Mouse (Mus musculus) lung, postnatal 4 days (tissue): Measurements from ENCODE around the gene Plppr3.
A peak's percentile ranks its signal among the peaks of the same experiment; 100 is the strongest.

Experiments used
- DNase-seq, 2 experiments: peaks; one replicate each; pipeline ENCODE4 v3.0.0; 2021

Gene Plppr3

DNA sequence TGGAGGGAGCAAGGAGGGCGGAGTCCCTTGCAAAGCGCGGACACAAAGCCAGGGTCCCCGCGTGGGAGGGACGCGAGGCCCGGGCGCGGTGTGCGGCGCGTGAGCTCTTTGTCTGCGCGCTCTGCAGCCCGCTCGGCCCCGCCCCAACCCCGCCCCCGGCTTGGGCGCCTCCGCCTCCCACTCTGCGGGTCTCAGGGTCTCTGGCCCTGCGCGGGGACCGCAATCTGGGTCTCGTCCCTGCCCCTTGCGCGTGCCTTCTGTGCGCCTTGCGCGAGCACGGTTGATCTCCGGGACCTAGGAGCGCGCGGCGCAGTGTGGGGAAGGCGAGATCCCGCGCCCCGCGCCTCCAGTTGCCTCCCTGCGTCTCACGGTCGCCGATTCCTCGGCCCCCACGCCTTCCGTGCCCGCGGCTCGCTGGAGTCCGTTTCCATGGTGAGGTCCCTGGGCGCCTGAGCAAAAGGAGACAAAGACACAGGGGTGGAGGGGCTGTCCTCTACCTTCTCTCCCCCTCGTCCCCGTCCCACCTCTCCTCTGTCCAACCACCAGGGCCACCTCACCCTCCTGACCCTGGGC lies at the start of gene Plppr3, which contains the start of gene Prtn3:
Gene Plppr3, minus strand, starts transcription at position 345 of the 573 bp plus-strand sequence.
Gene Prtn3, plus strand, starts transcription at position 187 of the 573 bp plus-strand sequence.
- peak; percentile 47 to 54 for DNase-seq

DNA sequence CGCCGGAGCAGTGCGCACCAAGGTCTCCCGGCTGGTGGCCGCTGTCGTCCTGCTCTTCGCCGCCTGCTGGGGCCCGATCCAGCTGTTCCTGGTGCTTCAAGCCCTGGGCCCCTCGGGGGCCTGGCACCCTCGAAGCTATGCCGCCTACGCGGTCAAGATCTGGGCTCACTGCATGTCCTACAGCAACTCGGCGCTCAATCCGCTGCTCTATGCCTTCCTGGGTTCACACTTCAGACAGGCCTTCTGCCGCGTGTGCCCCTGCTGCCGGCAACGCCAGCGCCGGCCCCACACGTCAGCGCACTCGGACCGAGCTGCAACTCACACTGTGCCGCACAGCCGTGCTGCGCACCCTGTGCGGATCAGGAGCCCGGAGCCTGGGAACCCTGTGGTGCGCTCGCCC lies 47.1 kb upstream of the Plppr3 start:
- DNase-seq, result no peak

DNA sequence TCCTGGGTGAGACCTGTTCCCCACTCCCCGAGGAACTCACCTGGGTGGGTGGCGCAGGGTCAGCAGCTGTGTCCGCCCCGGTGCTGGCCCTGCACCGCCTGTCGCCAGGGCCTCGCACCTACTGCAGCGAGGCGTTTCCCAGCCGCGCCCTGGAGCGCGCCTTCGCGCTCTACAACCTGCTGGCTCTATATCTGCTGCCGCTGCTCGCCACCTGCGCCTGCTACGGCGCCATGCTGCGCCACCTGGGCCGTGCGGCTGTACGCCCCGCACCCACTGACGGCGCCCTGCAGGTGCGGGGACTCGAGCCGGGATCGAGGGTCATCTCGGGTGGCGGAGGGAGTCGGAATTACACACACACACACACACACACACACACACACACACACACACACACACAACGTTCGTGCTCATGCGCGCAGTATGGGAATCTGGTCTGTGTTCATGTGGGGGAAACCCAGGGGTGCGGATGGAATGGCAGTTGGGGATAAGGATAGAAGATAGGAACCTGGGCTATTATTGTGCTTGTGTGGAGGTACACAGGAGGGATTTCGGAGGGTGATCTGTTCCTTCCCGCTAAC lies 46.6 kb upstream of the Plppr3 start, which contains the start of gene R3hdm4:
Gene R3hdm4, minus strand, starts transcription at position 251 of the 578 bp plus-strand sequence.
- no peak for DNase-seq

DNA sequence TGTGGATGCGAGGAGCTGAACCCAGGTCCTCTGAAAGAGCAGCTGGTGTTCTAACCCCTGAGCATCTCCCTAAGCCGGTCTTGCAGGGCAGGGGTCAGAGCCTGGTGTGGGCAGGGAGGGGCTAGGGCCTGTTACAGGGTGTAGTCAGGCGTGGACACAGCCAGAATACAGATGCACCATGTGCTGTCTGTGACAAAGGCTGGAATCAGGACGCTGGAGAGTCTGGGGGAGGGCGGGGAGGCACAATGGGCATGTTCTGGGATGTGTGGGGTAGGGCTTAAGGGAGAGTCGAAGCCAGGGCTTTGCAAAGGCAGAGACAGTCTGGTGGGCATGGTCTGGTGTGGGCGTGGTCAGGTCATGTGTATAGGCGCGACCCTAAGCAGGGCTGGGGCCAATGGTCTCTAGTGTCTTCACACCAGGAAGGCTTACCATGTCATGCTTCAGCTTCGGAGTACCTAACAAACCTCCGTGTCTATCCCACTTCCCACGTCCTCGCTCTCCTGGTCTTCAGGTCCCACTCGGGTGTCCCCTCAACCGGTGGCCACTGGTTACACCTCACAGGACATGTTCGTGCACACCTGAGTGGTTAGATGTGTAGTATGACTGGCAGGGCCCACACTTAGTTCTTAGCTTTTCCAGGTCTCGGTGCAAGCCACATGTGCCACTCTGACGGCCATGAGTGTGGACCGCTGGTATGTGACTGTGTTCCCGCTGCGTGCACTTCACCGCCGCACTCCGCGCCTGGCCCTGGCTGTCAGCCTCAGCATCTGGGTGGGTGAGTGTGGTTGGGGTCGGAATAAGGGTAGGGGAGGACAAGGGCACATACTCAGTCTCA lies 45.8 kb upstream of the Plppr3 start:
- no peak for DNase-seq

DNA sequence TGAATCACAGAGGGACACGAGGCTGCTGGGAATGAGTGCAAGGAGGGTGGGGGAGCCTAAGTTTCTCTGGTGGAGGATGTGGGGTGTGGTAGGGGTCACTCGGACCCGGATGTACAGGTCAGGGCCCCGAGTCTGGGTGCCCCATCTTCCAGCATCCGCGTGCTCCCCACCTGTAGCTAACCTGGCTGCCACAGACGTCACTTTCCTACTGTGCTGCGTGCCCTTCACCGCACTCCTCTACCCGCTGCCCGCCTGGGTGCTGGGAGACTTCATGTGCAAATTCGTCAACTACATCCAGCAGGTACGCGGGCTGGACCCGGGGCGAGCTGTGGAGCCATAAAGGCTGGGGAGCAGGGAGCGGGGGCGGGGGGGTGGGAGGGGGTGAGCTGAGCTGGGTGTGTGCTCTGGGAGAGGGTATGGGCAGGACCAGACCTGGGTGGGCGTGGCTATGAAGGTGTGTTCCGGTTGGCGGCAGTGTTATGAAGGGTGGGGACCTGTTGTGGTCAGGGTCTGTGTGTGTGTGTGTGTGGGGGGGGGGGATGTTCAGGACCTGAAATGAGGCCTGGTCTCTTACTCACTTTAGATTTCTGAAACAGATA lies 44.9 kb upstream of the Plppr3 start:
- DNase-seq, result no peak

DNA sequence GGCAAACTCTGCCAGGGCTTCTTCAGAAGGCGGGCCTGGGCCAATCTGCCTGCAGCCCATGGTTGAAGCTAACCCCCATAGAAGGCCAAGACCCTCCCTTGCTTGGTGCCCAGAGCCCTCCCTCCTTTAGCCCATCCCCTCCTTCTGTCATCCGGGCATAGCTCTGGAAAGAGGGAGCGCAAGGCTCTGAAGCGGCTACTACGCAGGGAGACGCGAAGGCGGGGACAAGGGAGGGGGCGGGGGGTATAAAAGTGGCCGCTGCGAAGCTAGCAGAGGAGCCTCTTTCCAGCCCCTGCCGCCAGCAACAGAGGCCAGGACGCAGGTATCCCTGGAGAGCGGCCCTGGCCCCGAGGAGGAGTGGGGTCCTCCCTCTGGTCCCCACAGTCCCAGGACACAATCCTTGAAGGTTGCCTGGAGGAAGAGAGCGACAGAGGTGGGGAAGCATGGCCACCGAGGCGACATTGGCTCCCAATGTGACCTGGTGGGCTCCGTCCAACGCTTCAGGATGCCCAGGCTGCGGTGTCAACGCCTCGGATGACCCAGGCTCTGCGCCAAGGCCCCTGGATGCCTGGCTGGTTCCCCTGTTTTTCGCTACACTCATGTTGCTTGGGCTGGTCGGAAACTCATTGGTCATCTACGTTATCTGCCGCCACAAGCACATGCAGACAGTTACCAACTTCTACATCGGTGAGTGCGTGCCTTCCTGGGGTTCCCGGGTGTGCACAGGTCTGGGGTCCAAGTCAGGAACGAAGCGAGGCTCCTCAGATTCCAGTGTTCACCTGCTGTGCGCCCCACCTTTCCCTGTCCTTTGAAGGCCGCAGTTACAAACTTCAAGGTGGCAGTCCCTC lies 44.0 kb upstream of the Plppr3 start:
- DNase-seq, result peak in 1 of 2 experiments; percentile 61

DNA sequence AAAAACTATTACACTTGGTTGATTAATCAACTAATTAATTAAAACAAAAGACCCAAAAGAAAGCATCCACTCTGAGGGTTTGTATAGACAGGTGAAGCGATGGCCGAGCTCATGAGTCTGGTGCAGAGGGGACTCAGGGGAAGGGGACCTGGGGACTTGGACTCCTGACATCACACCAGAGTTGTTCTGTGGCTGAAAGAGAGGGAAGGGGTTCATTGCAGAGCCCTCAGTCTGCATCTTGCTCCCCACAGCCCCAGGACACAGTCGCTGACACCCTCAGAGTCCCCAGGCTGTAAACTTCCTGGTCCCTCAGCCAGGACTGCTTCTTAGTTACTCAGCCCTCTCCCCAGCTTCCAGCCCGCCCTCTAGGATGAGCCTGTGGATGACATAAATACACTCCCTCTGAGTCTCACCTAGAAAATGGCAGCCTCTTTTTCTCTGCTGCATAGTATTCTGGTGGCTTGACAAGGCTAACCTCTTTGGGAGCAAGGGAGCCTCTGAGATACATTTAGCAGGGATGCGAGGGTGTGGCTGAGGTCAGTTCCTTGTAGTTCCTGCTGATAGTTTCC lies 43.2 kb upstream of the Plppr3 start:
- DNase-seq, result no peak

DNA sequence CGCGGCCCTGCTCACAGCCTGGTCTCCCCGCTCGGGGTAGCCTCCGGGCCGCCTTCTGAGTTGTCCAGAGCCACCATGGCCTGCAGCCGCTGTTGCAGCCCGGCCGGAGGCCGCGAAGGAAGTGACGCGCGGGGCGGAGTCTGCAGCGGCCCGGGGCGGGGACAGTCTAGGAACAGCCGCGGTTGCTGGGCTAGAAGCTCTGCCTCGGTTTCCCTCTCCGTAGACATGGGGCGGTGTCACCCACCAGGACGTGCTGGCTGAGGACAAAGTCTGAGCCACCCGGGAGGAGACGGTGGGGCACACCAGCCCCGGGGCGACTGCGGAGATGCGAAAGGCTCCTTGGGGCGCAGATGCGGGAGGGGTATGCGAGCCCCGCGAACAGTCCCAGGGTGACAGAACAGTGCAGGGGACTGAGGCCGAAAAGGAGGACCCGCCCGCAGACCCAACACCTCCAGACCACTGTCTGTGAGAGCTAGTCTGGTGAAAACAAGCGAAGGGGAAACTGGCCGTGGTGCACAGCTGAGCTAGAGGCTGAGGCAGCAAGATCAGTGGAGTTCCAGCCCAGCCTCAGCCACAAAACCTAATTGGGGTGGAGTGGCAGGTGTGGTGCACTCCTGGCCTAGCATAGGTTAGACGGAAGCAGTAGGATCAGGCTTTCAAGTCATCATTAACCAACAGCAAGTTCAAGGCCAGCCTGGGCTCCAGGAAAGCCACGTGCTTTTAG lies 42.5 kb upstream of the Plppr3 start, which contains the start of gene Kiss1r:
Gene Kiss1r, plus strand, starts transcription at position 164 of the 724 bp plus-strand sequence.
- DNase-seq, result peak; percentile 90 to 92

DNA sequence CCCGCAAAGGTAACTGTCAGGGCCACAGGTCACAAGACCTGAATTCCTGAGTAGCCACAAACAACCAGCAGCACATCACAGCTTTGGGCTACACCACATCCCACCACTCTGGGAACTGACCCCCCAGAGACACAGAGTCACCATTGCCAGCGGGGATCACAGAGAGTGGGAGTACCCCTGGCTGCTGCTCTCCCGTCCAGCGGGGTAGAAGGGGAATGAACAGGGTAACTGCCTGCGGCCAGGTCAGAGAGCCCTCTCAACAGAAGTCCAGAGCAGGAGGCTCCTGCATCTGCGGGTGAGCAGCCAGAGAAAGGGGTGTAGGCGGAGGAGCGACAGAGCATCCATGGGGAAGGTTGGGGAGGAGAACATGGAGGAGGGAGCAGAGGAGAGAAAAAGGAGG lies 41.6 kb upstream of the Plppr3 start:
- no peak for DNase-seq

DNA sequence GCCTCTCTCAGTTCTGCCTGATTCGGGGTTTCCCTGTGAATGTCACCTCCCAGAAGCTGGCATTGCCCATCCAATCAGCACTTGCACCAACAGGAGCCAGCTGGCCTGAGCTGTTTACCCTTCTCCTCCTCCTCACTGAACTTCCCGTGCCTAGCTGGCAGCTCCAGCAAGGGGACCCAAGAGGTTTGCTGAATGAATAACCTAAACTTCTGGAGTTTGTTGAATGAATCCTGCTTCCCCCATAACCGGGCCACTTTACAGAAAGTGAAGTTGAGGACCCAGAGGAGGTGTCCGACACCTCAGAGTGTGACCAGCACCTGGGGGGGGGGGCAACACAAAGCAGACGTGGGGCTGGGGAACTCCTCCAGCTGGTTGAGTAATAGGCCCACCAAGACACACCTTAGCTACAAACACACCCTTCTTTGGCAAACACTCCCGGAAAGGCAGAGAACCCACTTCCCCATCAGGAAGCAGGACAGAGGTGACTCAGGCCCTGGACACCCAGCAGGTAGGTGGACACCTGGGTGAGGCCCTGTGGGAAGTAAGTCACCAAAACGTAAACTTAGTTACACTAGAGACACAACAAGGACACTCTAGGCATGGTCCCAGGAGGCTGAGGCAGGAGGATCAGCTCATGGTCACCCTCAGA lies 40.6 kb upstream of the Plppr3 start:
- DNase-seq, result peak in 1 of 2 experiments; percentile 41

DNA sequence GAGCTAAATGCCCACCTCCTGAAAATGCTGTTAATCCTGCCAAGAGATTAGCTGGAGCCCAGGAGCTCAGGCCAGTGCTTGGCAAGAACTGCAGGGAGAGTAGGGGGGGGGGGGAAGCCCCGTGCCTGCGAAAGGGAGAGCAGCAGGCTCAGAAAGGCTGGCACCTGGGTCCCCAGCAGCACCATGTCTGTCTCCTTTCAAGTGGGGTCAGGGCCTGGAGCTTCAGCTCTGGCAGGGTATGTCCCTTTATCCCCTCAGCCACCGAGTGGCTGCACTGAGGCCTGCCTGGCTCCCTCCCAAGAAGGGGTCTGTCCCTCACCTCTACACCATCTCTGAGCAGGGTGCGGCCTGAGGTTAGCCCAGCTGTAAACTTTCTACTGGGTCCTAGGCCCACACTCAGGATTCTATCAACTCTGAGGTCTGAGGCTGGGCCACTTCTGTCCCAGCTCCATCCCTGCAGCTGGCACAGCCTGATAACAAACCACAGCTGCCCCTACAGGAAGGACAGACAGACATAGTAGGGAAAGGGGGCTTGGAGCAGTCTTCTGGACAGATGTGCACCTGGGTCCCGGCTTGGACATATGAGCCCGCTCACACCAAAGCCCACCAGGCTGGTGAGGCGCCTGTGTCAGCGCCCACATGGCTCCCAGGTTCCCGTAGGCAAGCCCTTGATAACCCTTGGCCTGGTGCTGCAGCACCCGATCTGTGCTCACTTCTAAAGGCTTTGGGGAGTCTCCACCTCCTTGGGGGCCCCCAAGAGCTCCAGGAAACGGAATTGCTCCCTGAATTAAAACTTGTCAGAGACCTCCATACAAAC lies 39.9 kb upstream of the Plppr3 start:
- DNase-seq, result no peak

DNA sequence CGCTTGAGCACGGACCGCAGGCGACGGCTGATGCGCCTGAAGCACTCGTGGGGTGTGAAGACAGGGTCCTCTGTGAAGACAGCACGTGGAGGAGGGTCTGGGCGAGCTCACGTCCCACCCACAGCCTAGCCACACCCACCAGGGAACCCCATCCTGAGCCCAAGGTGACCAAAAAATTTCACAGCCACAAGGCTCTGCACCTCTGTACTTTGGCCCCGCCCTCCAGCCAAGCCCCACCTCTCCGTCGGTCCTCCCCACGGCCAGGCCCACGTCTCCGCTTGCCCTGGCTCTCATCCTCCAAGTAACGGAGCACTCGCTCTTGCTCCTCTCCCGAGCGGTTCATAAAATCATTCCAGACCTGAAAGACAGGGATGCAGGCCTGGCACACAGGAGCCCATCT lies 38.0 kb upstream of the Plppr3 start:
- DNase-seq, result no peak

DNA sequence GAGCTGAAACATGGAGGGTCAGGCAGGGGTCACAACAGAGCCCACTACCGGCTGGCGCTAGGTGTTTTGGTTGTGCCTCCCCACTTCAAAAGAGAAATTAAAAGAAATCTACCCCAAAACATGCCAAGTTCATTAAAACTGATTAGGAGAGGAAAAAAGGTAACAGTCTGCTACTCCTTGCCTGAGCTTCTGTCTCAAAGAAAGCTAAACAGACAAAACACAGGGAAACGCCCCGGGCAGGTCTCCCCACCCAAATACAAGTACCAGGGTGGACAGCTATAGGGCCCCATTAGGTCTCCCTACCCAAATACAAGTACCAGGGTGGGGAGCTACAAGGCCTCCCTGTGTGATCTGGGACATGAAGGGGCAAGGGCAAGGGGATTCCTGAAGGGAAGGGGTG lies 36.1 kb upstream of the Plppr3 start, which contains the start of gene Gm26602:
Gene Gm26602, plus strand, starts transcription at position 301 of the 400 bp plus-strand sequence.
- no peak for DNase-seq

DNA sequence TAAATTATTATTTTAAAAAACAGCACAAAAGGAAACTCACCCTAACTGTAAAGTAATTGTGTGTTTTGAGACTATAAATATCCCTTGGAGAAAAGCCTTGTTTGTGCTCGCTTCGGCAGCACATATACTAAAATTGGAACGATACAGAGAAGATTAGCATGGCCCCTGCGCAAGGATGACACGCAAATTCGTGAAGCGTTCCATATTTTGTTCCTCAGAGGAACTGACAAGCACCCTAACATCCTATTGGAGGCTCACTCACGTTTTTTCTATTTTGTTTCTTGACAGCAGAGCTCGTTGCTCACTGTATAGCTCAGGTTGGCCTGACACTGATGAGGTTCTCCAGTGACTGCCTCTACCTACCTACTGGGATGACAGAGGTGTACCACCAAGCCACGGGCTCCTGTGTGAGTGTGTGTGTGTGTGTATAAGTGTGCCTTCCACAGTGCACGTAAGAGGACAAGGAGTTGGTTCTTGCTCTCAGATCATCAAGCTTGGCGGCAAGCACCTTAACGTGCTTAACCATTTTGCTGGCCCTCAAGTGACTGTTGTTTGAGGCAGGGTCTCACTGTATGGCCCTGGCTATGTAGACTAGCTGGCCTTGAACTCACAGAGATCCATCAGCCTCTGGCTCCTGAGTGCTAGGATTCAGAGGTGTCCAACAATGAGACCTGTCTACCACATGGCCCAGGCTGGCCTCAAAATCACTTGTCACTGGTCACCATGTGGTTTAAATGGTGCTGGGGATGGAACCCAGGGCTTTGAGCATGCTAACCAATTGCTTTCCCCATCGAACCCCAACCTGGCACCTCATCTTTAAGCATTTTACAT lies 34.9 kb upstream of the Plppr3 start:
- no peak for DNase-seq

DNA sequence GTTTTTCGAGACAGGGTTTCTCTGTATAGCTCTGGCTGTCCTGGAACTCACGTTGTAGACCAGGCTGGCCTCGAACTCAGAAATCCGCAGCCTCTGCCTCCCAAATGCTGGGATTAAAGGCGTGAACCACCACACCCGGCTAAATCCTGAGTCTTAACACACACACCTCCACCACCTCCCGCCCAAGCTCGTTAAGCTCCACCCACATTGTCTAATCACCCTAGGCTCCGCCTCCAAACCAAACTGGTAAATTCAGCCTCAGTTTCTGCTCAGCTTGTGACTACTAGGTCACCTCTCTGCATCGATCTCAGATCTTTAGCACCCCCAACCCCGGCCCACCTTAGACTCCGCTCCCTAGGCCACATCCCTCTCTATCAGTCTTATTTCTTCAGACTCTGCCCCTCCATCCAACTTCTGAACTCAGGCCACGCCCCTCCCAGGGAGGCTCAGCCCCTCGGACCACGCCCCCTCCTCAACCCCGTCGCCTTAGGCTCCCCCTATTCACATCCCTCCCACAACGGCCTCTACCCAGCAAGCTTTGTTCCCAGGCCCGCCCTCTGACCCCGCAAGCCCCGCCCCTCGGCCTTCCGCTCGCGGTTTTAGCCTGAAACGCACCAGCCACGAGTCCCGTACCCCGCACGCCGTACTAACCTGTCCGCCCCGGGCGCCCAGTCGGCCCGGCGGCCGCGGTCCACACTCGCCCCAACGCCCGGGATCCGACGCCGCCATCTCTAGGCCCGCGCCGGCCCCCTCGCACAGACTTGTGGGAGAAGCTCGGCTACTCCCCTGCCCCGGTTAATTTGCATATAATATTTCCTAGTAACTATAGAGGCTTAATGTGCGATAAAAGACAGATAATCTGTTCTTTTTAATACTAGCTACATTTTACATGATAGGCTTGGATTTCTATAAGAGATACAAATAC lies 34.0 kb upstream of the Plppr3 start, which contains the start of gene Med16:
Gene Med16, minus strand, starts transcription at position 757 of the 925 bp plus-strand sequence.
- DNase-seq, result peak; percentile 96 to 98

DNA sequence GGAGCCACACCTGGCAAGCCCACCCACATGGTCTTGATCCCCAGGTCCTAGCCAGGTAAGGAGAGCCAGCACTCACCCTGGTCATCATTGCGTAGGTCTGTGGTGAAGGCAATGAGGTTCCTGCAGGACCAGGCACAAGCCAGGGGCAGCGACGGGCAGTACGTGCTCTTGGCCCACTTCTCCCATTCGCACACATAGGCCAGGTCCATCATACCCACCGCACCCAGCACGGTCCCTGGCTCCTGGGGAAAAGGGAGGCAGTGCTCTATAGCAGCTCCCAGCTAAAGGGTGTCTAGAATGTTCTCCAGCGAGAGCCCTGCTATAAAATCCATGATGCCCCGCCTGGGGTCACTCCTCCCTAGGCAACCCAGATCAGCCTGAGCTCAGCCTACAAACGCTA lies 33.0 kb upstream of the Plppr3 start:
- no peak for DNase-seq

DNA sequence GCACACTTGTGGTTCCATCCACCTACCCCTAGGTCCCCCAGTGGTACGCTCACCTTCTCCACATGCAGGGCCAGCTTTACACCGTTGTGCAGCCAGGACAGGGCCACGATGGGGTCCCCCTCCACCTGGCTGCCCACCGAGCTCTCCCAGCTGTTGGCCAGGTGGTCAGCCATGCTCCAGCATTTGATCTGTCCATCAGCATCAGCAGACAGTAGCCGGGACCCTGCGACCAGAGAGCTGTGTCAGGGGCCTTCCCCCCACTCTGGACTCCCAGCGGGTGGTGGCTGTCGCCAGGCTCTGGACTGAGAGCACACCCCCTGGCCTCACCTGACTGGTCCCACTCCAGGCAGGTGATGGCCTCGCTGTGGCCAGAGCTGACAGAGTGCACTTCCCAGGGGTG lies 32.3 kb upstream of the Plppr3 start:
- no peak for DNase-seq
